Mouse (Mus musculus): ENCODE measurements at regions not wholly inside any gene's neighbourhood (a gene's known extent, or its start where the extent isn't known, plus 50 kb on each side); places are given as distances from the start of the nearest gene placed in this dataset.

- DNase-seq (ENCODE audit: low read depth in 1 of 2, low spot score in 2 of 2), result no peak
Measured at GRCm38 (mm10) chr19:52600410-52600809, 336.3 kb downstream of the Ins1 start.

- DNase-seq (ENCODE audit: low read depth in 1 of 2, low spot score in 2 of 2), result no peak
Measured at GRCm38 (mm10) chr19:52565401-52565800, 301.3 kb downstream of the Ins1 start.

GRCm38 (mm10) chr19:52534758-52535157 lies 270.7 kb downstream of the Ins1 start:
- no peak for DNase-seq (ENCODE audit: low read depth in 1 of 2, low spot score in 2 of 2)

- DNase-seq (ENCODE audit: low read depth in 1 of 2, low spot score in 2 of 2), result no peak
Measured at GRCm38 (mm10) chr19:52525509-52525908, 261.4 kb downstream of the Ins1 start.

DNA sequence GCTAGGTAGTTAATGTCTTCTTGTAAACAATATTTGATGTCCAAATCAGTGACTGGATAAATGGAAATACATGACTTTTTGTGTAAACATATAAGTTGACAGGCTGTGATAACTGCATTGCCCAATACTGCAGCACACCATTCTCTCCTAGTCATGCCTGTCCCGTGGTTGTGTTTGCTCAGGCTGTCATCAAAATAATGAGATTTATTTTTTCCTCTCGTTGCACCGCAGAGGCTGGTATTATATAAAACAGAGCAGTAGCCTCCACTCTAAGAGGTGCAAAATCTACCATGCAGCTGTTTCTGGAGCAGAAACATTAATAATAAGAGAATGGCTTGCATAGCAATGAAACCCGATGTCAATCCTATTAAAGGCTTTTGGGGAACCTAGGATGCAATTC lies 239.2 kb downstream of the Ins1 start:
- DNase-seq (ENCODE audit: low read depth in 1 of 2, low spot score in 2 of 2), result no peak

Measured in monocyte, adult 2 months (primary cell).